Mouse (Mus musculus): ENCODE measurements around the gene Cpm.

Cpm gene

GRCm38 (mm10) chr10:117620934-117621501 is 8.3 kb upstream of the Cpm start:
- DNase-seq (ENCODE audit: low read depth) = no peak

- no peak for DNase-seq (ENCODE audit: low read depth)
Measured at GRCm38 (mm10) chr10:117621616-117622533, 7.4 kb upstream of the Cpm start.

GRCm38 (mm10) chr10:117623358-117623757 is 5.9 kb upstream of the Cpm start:
- DNase-seq (ENCODE audit: low read depth) = no peak

- no peak for DNase-seq (ENCODE audit: low read depth)
Measured at GRCm38 (mm10) chr10:117624222-117624621, 5.1 kb upstream of the Cpm start.

- DNase-seq (ENCODE audit: low read depth) = no peak
Measured at GRCm38 (mm10) chr10:117624655-117625497, 4.4 kb upstream of the Cpm start.

GRCm38 (mm10) chr10:117625500-117626296 is 3.6 kb upstream of the Cpm start:
- DNase-seq (ENCODE audit: low read depth) = no peak

GRCm38 (mm10) chr10:117626297-117626613 is 3.0 kb upstream of the Cpm start:
- DNase-seq (ENCODE audit: low read depth) = no peak

- DNase-seq (ENCODE audit: low read depth) = no peak
Measured at GRCm38 (mm10) chr10:117626840-117627615, 2.3 kb upstream of the Cpm start.

GRCm38 (mm10) chr10:117627616-117627930 is 1.7 kb upstream of the Cpm start:
- DNase-seq (ENCODE audit: low read depth) = no peak

GRCm38 (mm10) chr10:117627949-117628348 is 1.4 kb upstream of the Cpm start:
- DNase-seq (ENCODE audit: low read depth) = no peak

GRCm38 (mm10) chr10:117628363-117629168 is 734 bp upstream of the Cpm start:
- DNase-seq (ENCODE audit: low read depth) = no peak

- no peak for DNase-seq (ENCODE audit: low read depth)
Measured at GRCm38 (mm10) chr10:117630176-117630575, 876 bp downstream of the Cpm start.

GRCm38 (mm10) chr10:117630810-117631209 is 1.5 kb downstream of the Cpm start:
- DNase-seq (ENCODE audit: low read depth) = no peak

GRCm38 (mm10) chr10:117631562-117632259 is 2.4 kb downstream of the Cpm start:
- no peak for DNase-seq (ENCODE audit: low read depth)

GRCm38 (mm10) chr10:117632394-117632793 is 3.1 kb downstream of the Cpm start:
- DNase-seq (ENCODE audit: low read depth) = no peak

GRCm38 (mm10) chr10:117633564-117634208 is 4.4 kb downstream of the Cpm start:
- no peak for DNase-seq (ENCODE audit: low read depth)

- DNase-seq (ENCODE audit: low read depth) = no peak
Measured at GRCm38 (mm10) chr10:117634323-117635030, 5.2 kb downstream of the Cpm start.

- no peak for DNase-seq (ENCODE audit: low read depth)
Measured at GRCm38 (mm10) chr10:117635078-117635771, 5.9 kb downstream of the Cpm start.

Data from fibroblast of lung, adult 2 months (primary cell).